Mouse (Mus musculus) hindbrain, embryonic 16.5 days (tissue): Measurements from ENCODE around the gene Cebpz. TPM values are rescaled to one million over a fixed set of nuclear protein-coding genes. Genes with fewer than 3 reads are reported as not detected.

Experiments used
- ATAC-seq: fragments of 200-750 bp; cut with Nextera tagmentation; 2 replicates; pipeline ENCODE4 v1.8.0; 2017; ENCODE audit warnings: moderate TSS enrichment, moderate library complexity
- H3K27ac ChIP-seq: fragments of 300-500 bp; sonication (generic); 2 replicates; pipeline ENCODE4 v1.5.1; 2014; ENCODE audit warnings: low read depth, mild to moderate bottlenecking, control low read depth, low read length, moderate library complexity
- H3K27me3 ChIP-seq: fragments of 300-500 bp; sonication (generic); replicated peaks from 2 replicates; pipeline ENCODE4 v1.6.1; 2014; ENCODE audit warnings: low read length; ENCODE audit not compliant: control insufficient read depth, insufficient read depth
- H3K36me3 ChIP-seq: fragments of 300-500 bp; sonication (generic); 2 replicates; pipeline ENCODE4 v1.6.1; 2014; ENCODE audit warnings: mild to moderate bottlenecking, low read length, moderate library complexity, mixed read lengths; ENCODE audit not compliant: control insufficient read depth, insufficient read depth
- H3K4me1 ChIP-seq: fragments of 300-500 bp; sonication (generic); 2 replicates; pipeline ENCODE4 v1.6.1; 2014; ENCODE audit warnings: low read depth, low read length; ENCODE audit not compliant: control insufficient read depth, insufficient read depth
- H3K4me2 ChIP-seq: fragments of 300-500 bp; sonication (generic); 2 replicates; pipeline ENCODE4 v1.6.1; 2014; ENCODE audit warnings: mild to moderate bottlenecking, low read length, control low read depth, moderate library complexity
- H3K4me3 ChIP-seq: fragments of 300-500 bp; sonication (generic); 2 replicates; pipeline ENCODE4 v1.5.1; 2014; ENCODE audit warnings: mild to moderate bottlenecking, low read length, control low read depth, moderate library complexity
- H3K9ac ChIP-seq: fragments of 300-500 bp; sonication (generic); 2 replicates; pipeline ENCODE4 v1.6.1; 2014; ENCODE audit warnings: low read depth, mild to moderate bottlenecking, control low read depth, low read length, moderate library complexity
- H3K9me3 ChIP-seq: fragments of 300-500 bp; sonication (generic); 2 replicates; pipeline ENCODE4 v1.6.1; 2014; ENCODE audit warnings: mild to moderate bottlenecking, low read length, moderate library complexity; ENCODE audit not compliant: control insufficient read depth
- WGBS: fragments of 180-500 bp; shearing (Covaris S2); extraction: QIAGEN DNeasy Blood & Tissue Kit; methylation state at CpG from one replicate; pipeline ENCODE4 v1.1.7; 2014; 5-methylcytosine and 5-hydroxymethylcytosine counted together
- polyA plus RNA-seq: library from polyadenylated mRNA; unstranded; fragments of >200 nt; fragmentation: Nextera tagmentation; extraction: Ambion mirVana; gene quantifications from 2 replicates; pipeline ENCODE4 v1.2.1, GENCODE M21; 2015

The Cebpz gene
- polyA plus RNA-seq, 1 experiment from 2014 or later: 29.7 TPM

- no peaks in the 10 kb centered on the region for H3K27me3 ChIP-seq
- no peak overlapping the region for H3K4me2 ChIP-seq
- no peak for ATAC-seq
- H3K9ac ChIP-seq: no peak overlapping the region
- H3K4me3 ChIP-seq: no peak overlapping the region
- peaks cover 16% of the 10 kb centered on the region for H3K36me3 ChIP-seq
- H3K9me3 ChIP-seq: no peaks in the 10 kb centered on the region
- WGBS: 93% methylated on average over 5 of the region's 5 CpGs
- no peaks in the 10 kb centered on the region for H3K4me1 ChIP-seq
- no peak overlapping the region for H3K27ac ChIP-seq
These were observed 14.4 kb upstream of the Cebpz start for GRCm38 (mm10) chr17:78951225-78951624.

GRCm38 (mm10) chr17:78942579-78942978 is 5.7 kb upstream of the Cebpz start:
- 58% methylated on average over 11 of the region's 11 CpGs for WGBS
- no peak overlapping the region for H3K4me3 ChIP-seq

GRCm38 (mm10) chr17:78938927-78939326 is 2.1 kb upstream of the Cebpz start:
- 92% methylated on average over 4 of the region's 4 CpGs for WGBS
- Histone ChIP-seq H3K27me3 (no peaks in the 10 kb centered on the region), H3K4me3 (no peak overlapping the region), H3K27ac (no peak overlapping the region), H3K9ac (no peak overlapping the region), H3K4me2 (no peak overlapping the region), H3K4me1 (peaks cover 9% of the 10 kb centered on the region), H3K36me3 (peaks cover 23% of the 10 kb centered on the region), H3K9me3 (no peaks in the 10 kb centered on the region)
- ATAC-seq: no peak

More at GRCm38 (mm10) chr17:78942579-78942978, 5.7 kb upstream of the Cebpz start:
- no peak overlapping the region for H3K27ac ChIP-seq
- no peaks in the 10 kb centered on the region for H3K9me3 ChIP-seq
- H3K9ac ChIP-seq: no peak overlapping the region
- no peaks in the 10 kb centered on the region for H3K27me3 ChIP-seq
- H3K36me3 ChIP-seq: peaks cover 18% of the 10 kb centered on the region
- peaks cover 4% of the 10 kb centered on the region for H3K4me1 ChIP-seq
- no peak for ATAC-seq
- H3K4me2 ChIP-seq: no peak overlapping the region

DNA sequence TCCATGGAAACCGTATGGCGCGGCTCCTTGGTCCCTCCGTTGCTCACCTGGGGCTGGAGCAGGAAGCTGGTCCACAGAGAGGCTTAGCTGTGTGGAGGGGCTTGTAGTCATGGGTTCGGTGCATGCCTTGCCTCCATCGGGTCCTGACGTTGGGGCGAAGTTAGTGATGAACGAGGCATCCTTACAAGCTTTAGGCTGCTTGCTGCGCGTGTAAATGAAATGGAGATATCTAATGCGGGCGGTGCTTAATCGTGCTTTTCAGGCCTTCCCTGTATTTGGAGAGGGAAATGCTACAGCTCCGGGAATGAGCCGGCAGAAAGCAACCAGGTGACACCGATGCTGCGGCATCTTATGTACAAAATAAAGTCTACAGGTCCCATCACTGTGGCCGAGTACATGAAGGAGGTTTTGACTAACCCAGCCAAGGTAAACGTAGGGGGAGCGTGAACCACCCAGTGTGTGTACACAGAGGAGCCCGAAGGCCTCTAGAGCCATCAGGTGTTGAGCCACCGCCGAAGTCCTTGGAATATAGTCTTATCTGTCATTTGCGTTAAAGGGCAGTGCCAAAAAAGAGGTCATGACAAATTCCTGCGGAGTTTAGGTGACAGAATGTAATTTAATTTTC is 475 bp upstream of the Cebpz start:
- H3K4me2 ChIP-seq: peak overlapping the region; percentile 85
- no peaks in the 10 kb centered on the region for H3K9me3 ChIP-seq
- peak overlapping the region; percentile 94 for H3K4me3 ChIP-seq
- H3K27me3 ChIP-seq: no peaks in the 10 kb centered on the region
- peak overlapping the region; percentile 86 for H3K9ac ChIP-seq
- peak overlapping the region; percentile 71 for H3K27ac ChIP-seq
- ATAC-seq: peak; percentile 26
- peaks cover 28% of the 10 kb centered on the region for H3K36me3 ChIP-seq
- 8% methylated on average over 26 of the region's 26 CpGs for WGBS
- peaks cover 13% of the 10 kb centered on the region for H3K4me1 ChIP-seq

- peaks cover 13% of the 10 kb centered on the region for H3K4me1 ChIP-seq
These were observed 1.0 kb downstream of the Cebpz start for GRCm38 (mm10) chr17:78935857-78936256.

GRCm38 (mm10) chr17:78917696-78918095 is 19.2 kb downstream of the Cebpz start:
- ATAC-seq: no peak
- Histone ChIP-seq H3K27me3 (no peaks in the 10 kb centered on the region), H3K4me1 (peaks cover 12% of the 10 kb centered on the region), H3K9ac (peak overlapping the region; percentile 82; the same call in 1 of the 2 replicates), H3K9me3 (no peaks in the 10 kb centered on the region), H3K27ac (no peak overlapping the region; the same call in 1 of the 2 replicates), H3K36me3 (peaks cover 32% of the 10 kb centered on the region), H3K4me3 (no peak overlapping the region; the same call in 1 of the 2 replicates), H3K4me2 (peak overlapping the region; percentile 83)
- 35% methylated on average over 6 of the region's 6 CpGs for WGBS

More at GRCm38 (mm10) chr17:78935857-78936256, 1.0 kb downstream of the Cebpz start:
- 89% methylated on average over 2 of the region's 2 CpGs for WGBS
- Histone ChIP-seq H3K4me3 (peak overlapping the region; percentile 94), H3K27ac (no peak overlapping the region), H3K27me3 (no peaks in the 10 kb centered on the region), H3K9me3 (no peaks in the 10 kb centered on the region), H3K4me2 (peak overlapping the region; percentile 87), H3K36me3 (peaks cover 29% of the 10 kb centered on the region), H3K9ac (no peak overlapping the region; the same call in 1 of the 2 replicates)
- ATAC-seq: no peak

GRCm38 (mm10) chr17:78916899-78917298 is 20.0 kb downstream of the Cebpz start:
- peak overlapping the region; percentile 82 for H3K27ac ChIP-seq
- H3K4me1 ChIP-seq: peaks cover 12% of the 10 kb centered on the region
- H3K36me3 ChIP-seq: peaks cover 25% of the 10 kb centered on the region
- no peak for ATAC-seq
- peak overlapping the region; percentile 82 for H3K9ac ChIP-seq
- no peaks in the 10 kb centered on the region for H3K9me3 ChIP-seq
- H3K4me3 ChIP-seq: peak overlapping the region; percentile 67
- H3K27me3 ChIP-seq: no peaks in the 10 kb centered on the region
- 3% methylated on average over 11 of the region's 11 CpGs for WGBS
- H3K4me2 ChIP-seq: peak overlapping the region; percentile 83

GRCm38 (mm10) chr17:78916369-78916813 is 20.5 kb downstream of the Cebpz start, which contains the start of gene Cebpzos:
Gene Cebpzos (plus strand): TSS chr17:78916500.
- Histone ChIP-seq H3K27ac (peak within 1 kb of the TSS; percentile 82), H3K4me3 (peak within 1 kb of the TSS; percentile 67), H3K4me1 (peaks cover 12% of the 10 kb centered on the region), H3K9ac (peak within 1 kb of the TSS; percentile 82), H3K27me3 (no peaks in the 10 kb centered on the region), H3K36me3 (peaks cover 20% of the 10 kb centered on the region), H3K4me2 (peak within 1 kb of the TSS; percentile 83), H3K9me3 (no peaks in the 10 kb centered on the region)
- peak; percentile 97 for ATAC-seq
- WGBS: under 1% methylated on average over 37 of the region's 37 CpGs

- peaks cover 15% of the 10 kb centered on the region for H3K36me3 ChIP-seq
- peaks cover 12% of the 10 kb centered on the region for H3K4me1 ChIP-seq
- peak overlapping the region; percentile 67 for H3K4me3 ChIP-seq
- peak overlapping the region; percentile 82 for H3K9ac ChIP-seq
- no peaks in the 10 kb centered on the region for H3K27me3 ChIP-seq
- peak overlapping the region; percentile 83 for H3K4me2 ChIP-seq
- 44% methylated on average over 6 of the region's 6 CpGs for WGBS
- peak; percentile 37 for ATAC-seq
- no peaks in the 10 kb centered on the region for H3K9me3 ChIP-seq
- peak overlapping the region; percentile 75 for H3K27ac ChIP-seq
These were observed 21.1 kb downstream of the Cebpz start for GRCm38 (mm10) chr17:78915772-78916171.
